Mouse (Mus musculus): ENCODE measurements around the gene Ifnb1.
"Not testable (repeated sequence)": the region's sequence is repeated elsewhere in the genome, so short reads cannot be mapped to it uniquely, and the experiment has no call there.

The Ifnb1 gene

DNA sequence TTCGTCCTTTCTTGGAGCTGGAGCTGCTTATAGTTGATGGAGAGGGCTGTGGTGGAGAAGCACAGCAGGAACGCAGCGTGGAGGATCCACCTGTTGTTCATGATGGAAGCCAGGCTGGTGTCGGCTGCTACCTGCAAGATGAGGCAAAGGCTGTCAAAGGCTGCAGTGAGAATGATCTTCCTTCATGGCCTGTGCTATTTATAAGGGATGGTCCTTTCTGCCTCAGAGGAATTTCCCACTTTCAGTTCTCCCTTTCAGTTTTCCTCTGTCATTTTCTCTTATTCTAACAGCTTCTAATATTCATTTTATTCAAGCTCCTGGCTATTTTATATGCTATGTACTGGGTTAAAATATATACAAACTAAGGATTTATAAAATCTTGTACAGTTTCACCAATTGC lies at the start of gene Ifnb1:
Ifnb1 (minus strand) TSS at position 101 of the 400 bp plus-strand sequence.
- DNase-seq (ENCODE audit: low spot score), result no peak

- DNase-seq (ENCODE audit: low spot score), result no peak
Measured at GRCm38 (mm10) chr4:88571698-88572097, 49.1 kb upstream of the Ifnb1 start, which contains the start of gene Ifna14. Ifna14 (minus strand) TSS chr4:88571798.

DNA sequence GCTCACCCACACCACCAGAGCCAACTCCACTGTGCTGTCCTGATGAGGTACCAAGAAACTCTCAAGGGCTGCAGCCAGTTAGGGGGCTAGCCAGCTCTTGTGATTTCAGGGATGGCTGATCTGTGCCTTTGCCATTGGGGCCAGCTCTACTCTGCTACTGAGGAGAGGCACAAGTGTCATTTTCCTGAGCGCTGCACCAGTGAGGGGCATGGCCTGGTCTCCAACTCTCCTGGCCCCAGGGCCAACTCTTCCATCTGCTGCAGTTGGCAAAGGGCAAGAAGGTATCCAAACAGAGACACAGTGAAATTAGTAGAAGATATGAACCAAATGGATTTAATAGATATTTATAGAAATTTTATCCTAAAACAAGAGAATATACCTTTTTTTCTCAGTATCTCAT lies 39.2 kb upstream of the Ifnb1 start:
- no peak for DNase-seq (ENCODE audit: low spot score)

GRCm38 (mm10) chr4:88558145-88558544 lies 35.6 kb upstream of the Ifnb1 start, which contains the start of gene Ifna15:
Ifna15 (minus strand) TSS chr4:88558245.
- DNase-seq (ENCODE audit: low spot score), result not testable (repeated sequence)

DNA sequence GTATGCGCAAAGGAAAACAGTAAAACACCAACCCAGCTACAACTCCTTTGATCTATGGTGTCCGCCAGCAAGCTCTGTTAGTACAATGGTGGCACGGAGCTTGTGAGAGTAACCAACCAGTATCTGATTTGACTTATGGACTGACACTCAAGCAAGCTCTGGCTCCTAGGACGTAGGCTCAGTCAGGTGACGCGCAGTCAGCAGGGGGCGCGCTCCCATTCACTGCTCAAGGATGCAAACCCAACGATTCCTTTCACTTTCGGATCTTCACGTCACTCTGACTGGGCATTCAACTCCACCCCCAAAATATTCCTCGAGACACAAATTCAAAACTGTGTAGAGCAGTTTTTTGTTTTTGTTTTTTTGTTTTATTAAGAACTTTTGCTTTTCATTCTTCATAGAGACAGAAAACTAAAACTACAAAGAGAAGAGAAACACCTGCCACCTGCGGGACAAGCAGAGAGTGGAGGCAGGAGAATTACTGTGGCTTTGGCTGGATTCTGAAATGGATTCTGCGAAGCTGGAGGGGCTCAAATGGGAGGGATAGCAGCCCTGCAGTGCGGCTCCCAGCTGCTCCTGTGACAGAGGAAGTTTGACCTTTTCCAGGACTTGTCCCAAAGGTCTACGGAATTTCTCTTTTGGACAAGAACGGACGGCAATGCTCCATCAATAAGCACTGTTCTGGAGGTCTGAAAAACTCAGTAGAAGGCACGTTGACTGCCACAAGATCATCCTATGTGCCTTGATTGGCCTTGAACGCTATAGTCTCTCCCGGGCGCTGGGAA lies 27.8 kb upstream of the Ifnb1 start:
- peak; percentile 89 for DNase-seq (ENCODE audit: low spot score)

DNA sequence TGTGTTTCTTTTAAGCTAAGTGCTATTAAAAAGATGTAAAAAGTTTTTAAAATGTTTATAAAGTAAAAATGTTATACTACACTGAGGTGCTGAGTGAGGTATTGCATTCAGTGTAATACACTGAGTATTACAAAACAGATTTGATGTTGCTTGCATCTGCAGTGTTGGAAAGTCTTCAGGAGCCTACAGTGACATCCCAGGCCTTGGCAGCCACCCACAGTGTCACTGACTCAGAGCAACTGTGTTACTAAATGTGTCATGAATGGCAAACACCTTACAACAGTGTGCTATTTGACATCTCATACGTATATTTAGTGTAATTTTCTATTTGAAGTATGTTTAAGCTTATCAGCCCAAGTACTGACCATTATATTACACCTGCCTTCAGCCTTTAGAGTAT lies 25.4 kb upstream of the Ifnb1 start:
- no peak for DNase-seq (ENCODE audit: low spot score)

DNA sequence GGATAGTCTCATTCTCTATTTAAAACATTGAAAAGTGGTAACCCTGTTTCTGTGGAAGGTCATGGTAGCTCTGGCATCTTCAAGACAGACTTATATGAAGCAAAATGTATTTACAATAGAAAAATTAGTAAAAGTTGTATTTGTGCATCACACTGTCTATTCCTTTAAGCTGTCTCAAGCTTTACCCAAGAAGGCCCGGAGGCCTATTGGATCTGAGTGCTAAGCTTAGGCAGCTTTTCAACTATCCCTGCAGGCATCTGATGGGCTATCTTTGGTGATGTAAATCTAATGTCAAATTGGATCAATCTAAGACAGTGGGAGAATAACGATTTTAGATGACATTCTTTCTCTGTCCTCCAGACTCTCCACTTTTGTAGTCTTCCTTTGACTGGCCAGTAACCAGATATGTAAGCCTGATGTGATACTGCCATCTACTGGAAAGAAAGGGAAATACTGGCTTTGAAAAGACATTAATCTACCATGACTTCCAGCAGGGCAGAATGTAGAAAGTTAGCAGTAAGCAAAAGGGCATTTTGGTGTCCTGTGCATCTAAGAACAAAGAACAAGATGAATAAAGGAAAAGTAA lies 21.2 kb upstream of the Ifnb1 start:
- DNase-seq (ENCODE audit: low spot score), result peak; percentile 75

DNA sequence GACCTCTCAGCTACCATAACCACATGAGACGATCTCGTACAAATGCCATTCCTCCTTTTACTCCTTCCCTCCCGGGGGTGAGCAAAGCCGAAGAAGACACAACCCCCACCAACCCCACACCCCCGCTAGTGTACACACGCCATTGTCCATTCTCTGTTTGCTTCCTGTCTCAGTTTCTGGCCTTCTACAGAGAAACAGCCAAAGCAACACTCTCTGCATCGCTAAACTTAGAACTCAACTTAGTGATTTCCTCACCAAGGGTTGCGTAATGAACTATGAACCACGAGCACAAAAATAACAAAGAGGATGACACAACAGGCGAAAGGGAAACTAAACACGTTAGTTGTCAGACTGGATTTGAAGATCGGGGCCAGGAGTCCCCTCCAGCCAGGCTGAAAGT lies 14.8 kb upstream of the Ifnb1 start:
- no peak for DNase-seq (ENCODE audit: low spot score)

GRCm38 (mm10) chr4:88536640-88537039 lies 14.1 kb upstream of the Ifnb1 start:
- DNase-seq (ENCODE audit: low spot score), result no peak

- DNase-seq (ENCODE audit: low spot score), result no peak
Measured at GRCm38 (mm10) chr4:88535742-88536141, 13.2 kb upstream of the Ifnb1 start.

- DNase-seq (ENCODE audit: low spot score), result no peak
Measured at GRCm38 (mm10) chr4:88534903-88535302, 12.3 kb upstream of the Ifnb1 start.

DNA sequence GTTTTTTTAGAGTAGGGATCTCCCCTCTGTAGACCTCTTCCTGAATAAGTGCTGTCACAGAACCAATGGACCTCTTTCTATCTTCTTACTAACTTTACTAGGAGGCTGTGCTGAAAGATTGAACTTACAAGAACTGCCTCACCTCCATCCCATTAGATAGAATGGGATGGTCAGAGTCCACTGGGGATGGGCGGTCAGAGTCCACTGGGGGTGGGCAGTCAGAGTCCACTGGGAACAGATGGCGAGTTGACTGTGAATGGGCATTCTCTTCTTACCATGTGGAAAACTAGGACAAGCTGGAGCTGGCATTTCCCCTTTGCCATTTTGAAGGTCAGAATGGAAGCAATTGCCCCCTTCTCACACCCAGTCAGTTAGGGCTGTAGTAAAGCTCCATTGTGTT lies 10.9 kb upstream of the Ifnb1 start:
- DNase-seq (ENCODE audit: low spot score), result no peak

- DNase-seq (ENCODE audit: low spot score), result no peak
Measured at GRCm38 (mm10) chr4:88530892-88531291, 8.3 kb upstream of the Ifnb1 start.

GRCm38 (mm10) chr4:88530271-88530670 lies 7.7 kb upstream of the Ifnb1 start:
- no peak for DNase-seq (ENCODE audit: low spot score)

DNA sequence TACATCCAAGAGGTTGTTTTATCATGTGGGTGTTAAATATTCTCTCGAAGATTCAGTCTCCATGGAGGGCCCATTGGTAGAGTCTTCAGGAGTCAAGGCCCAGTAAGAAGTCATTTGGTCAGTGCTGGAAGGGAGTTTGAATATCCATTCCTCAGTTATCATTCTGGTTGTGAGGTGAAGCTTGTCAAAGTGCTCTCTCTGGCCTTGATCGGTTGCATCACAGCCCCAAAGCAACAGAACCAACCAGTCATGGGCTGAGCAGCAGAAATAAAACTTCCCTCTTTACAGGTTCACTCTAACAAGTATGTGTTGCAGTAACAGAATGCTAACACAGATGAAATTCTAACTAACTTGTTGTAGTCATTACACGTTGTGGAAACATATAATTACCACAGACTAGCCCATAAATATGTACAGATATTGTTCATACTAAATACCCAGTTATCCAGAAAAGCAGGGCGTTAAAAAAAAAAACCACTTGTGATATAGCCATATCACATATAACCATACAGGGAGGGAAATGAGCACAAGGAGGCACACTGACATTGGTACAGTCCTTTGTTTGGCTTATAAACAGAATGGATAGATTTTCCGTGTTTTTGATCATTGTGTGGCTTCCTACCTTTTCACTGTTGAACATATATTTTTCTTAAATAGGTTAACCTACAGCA lies 3.9 kb upstream of the Ifnb1 start:
- no peak for DNase-seq (ENCODE audit: low spot score)

- no peak for DNase-seq (ENCODE audit: low spot score)
Measured at GRCm38 (mm10) chr4:88525393-88525792, 2.8 kb upstream of the Ifnb1 start.

DNA sequence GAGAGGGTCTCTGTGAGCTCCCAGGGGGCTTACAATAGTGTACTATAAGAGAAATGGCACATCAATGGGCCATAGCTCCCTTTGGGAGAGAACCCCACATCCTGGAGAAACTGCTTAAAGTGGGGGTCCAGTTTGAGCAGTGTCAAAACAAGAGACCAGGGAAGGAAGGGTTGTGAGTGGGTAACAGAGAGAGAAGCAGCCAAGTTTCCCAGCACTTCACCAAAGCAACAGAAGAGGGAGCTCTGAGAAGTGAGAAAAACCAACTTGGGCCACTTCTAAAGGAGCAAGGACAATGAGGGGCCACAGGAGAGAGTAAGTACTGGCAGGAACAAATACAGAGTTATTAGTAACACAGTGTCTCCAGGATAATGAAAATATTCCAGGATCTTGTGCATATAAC lies 667 bp upstream of the Ifnb1 start:
- DNase-seq (ENCODE audit: low spot score), result no peak

DNA sequence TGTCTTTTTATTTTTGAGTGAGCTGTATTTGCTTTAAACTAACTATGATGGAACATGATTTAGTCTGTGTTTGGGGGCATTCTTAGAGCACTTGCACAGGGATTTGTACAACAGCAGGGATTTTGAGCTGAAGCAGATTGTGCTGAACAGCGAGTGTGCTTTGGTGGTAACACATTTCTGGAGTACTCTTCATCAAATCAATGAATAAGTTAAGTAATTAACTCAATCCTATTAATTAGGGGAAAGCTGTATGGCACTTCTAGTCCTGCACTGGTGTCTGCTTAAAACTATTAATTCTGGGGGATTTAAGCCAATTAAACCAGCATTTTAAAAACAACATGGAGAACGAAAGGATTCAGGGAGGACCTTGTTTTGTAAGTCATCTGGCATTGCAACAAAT lies 4.6 kb downstream of the Ifnb1 start:
- no peak for DNase-seq (ENCODE audit: low spot score)

DNA sequence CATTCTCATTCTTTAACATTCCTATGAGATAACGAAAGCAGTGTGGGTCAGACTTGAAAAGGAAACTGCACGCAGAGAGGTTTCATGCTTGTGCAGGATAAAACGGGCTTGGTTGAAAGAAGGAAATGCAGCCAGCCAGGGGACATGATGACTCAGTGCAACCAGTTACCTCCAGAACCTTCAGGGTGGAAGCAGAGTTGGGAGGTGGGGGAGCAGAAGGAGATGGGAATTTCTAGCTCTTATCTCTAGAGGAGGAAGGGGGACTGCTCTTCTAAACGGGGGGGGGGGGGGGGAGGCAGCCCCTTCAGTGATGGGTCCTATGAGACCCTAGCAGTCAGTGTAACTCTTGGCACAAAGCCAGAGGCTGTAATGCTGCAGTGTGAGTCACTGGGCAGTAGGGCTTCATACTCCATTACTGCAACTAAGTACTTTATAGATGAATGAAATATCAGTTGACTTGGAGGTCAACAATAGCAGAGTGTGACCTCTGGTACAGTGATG lies 6.8 kb downstream of the Ifnb1 start:
- DNase-seq (ENCODE audit: low spot score), result peak; percentile 54

GRCm38 (mm10) chr4:88515250-88515649 lies 7.3 kb downstream of the Ifnb1 start:
- peak; percentile 12 for DNase-seq (ENCODE audit: low spot score)

DNA sequence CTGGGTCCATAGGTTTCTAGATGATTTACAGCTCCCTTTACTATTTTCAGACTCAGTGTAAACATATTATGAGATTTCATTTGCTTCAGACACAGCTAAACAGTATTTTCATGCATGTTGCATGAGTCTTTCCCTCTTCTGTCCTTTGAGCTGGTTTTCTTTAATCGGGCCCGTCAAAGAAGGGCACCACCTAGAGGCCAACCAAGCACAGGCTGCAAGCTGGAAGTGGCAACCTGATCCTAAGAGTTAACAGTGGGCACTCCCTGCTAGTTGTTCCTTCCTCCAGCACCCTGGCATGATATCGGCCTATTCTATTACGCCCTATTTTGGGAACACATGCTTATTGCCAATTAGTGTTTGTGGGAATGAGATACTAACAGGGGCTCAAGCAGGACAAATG lies 8.2 kb downstream of the Ifnb1 start:
- DNase-seq (ENCODE audit: low spot score), result peak; percentile 33

DNA sequence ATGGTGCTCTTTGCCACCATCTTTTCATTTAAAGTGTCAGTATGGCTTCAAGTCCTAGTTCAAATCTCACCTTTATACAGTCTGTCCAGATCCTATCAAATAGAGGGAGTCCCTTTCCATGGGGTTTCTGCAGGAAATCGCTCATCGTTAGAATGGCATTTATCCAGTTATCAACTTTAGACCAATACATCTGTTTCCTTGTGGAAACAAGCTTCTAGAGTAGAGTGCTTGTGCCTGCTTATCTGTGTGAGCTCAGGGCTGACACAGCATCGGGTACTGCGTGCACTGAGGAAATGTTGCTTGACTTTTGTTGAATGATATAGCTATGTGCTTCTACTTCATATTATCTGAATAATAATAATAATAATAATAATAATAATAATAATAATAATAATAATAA lies 8.8 kb downstream of the Ifnb1 start:
- no peak for DNase-seq (ENCODE audit: low spot score)

DNA sequence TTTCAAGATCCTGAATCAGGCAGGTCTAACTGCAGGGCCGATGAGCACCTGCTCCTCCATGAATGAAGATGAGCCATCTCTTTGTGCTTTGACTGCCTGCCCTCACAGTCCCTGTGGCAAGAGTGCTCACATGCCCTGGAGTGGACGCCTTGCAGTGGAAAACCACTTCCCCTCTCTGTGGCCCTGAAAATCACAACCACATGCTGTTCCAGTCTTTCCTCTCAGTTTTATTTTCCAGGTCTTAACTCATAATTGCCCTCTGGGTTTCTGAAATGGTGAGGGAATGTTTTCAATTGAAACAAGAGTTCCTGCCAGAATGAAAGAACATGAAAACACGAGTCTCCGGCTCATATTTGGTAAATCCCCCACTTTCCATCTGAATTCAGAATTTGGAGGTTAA lies 18.8 kb downstream of the Ifnb1 start:
- DNase-seq (ENCODE audit: low spot score), result no peak

Measured in MN1 (cell line).